Mouse (Mus musculus) embryonic stem cell, embryonic (primary cell): ENCODE measurements around the gene Dtx1.

Experiments
- CTCF ChIA-PET, 4 experiments: fragments of 300-600 bp in 2 of 4; fragments of 350-600 bp in 2 of 4; sonication (Branson Sonifier 250); formaldehyde crosslinking; loops; one replicate each; lab custom pipeline; 2022; ENCODE audit warnings: inconsistent platforms in 2 of 4; lab: Charles Lee
- POLR2A ChIA-PET, 4 experiments: fragments of 300-600 bp in 2 of 4; fragments of 350-600 bp in 2 of 4; sonication (Branson Sonifier 250); formaldehyde crosslinking; loops; one replicate each; lab custom pipeline; 2022; ENCODE audit warnings: antibody characterized with exemption in 4 of 4, inconsistent platforms in 1 of 4; lab: Charles Lee

Gene Dtx1

DNA sequence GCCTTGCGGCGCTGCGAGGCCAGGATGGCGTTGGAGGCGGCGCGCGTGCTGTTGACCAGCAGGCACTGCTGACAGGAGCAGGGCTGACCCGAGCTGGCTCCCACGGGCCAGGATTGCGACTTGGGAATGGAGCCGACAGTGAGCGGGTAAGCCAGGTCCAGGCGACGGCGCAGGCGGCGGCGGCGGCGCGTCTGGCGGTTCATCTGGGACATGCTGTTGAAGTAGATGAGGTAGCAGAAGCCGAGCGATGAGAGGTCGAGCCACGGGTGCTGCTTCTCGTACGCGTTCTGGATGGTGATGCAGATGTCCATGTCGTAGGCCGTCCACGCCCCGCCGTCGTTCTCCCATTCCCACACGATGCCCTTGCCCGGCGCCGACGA, 17.0 kb downstream of the Dtx1 start:
- CTCF ChIA-PET = interaction anchor here in 1 of 4 experiments (0.8 to 1.0 kb wide), 2 partner anchors 75 to 94 kb away, joined by 3 read pairs; no protein-coding TSS in a partner anchor
- POLR2A ChIA-PET = interaction anchor here in 2 of 4 experiments (1.0 to 7.7 kb wide), 4 partner anchors 11 to 15 kb away, joined by 5 to 74 read pairs (median 6); no protein-coding TSS in a partner anchor

- ChIA-PET CTCF (interaction anchor here in 2 of 4 experiments (0.7 to 1.0 kb wide), 3 partner anchors 75 to 93 kb away, joined by 3 read pairs; no protein-coding TSS in a partner anchor), POLR2A (interaction anchor here in 3 of 4 experiments (0.6 to 7.7 kb wide), 6 partner anchors 11 to 194 kb away, joined by 3 to 74 read pairs (median 6); partner anchors contain the start of genes Ddx54 (in 1 of the 3), Oas1g (in 1 of the 3) and Rita1 (in 1 of the 3))
Observed at GRCm38 (mm10) chr5:120693931-120694694, 17.6 kb downstream of the Dtx1 start.

GRCm38 (mm10) chr5:120692034-120692433, 19.7 kb downstream of the Dtx1 start:
- ChIA-PET POLR2A (interaction anchor here (0.5 to 2.5 kb wide), 18 partner anchors 9 to 496 kb away, joined by 3 to 13 read pairs (median 4); no protein-coding TSS in a partner anchor), CTCF (interaction anchor here in 2 of 4 experiments (0.6 to 1.6 kb wide), 6 partner anchors 12 to 72 kb away, joined by 3 to 8 read pairs (median 4); no protein-coding TSS in a partner anchor)

- POLR2A ChIA-PET = interaction anchor here in 1 of 4 experiments (0.9 to 11.9 kb wide), 2 partner anchors 10 to 19 kb away, joined by 3 to 147 read pairs; no protein-coding TSS in a partner anchor
Observed at GRCm38 (mm10) chr5:120690417-120690816, 21.3 kb downstream of the Dtx1 start.

GRCm38 (mm10) chr5:120688434-120688833, 23.3 kb downstream of the Dtx1 start:
- ChIA-PET POLR2A (interaction anchor here (0.5 to 11.9 kb wide), 24 partner anchors 8 to 168 kb away, joined by 3 to 147 read pairs (median 4); no protein-coding TSS in a partner anchor), CTCF (interaction anchor here in 3 of 4 experiments (0.5 to 3.2 kb wide), 8 partner anchors 9 to 185 kb away, joined by 3 to 16 read pairs (median 4); partner anchors contain the start of genes Plbd2 (in 1 of the 3) and Rasal1 (in 1 of the 3))

More at GRCm38 (mm10) chr5:120690417-120690816, 21.3 kb downstream of the Dtx1 start:
- CTCF ChIA-PET = interaction anchor here in 2 of 4 experiments (0.5 to 3.2 kb wide), 2 partner anchors 11 to 576 kb away, joined by 6 to 16 read pairs; no protein-coding TSS in a partner anchor

- CTCF ChIA-PET = interaction anchor here in 3 of 4 experiments (0.5 to 3.2 kb wide), 7 partner anchors 8 to 185 kb away, joined by 3 to 16 read pairs (median 4); partner anchors contain the start of genes Plbd2 (in 1 of the 3) and Rasal1 (in 1 of the 3)
- POLR2A ChIA-PET = interaction anchor here in 3 of 4 experiments (0.6 to 11.9 kb wide), 20 partner anchors 8 to 75 kb away, joined by 3 to 147 read pairs (median 5); no protein-coding TSS in a partner anchor
Observed at GRCm38 (mm10) chr5:120687897-120688296, 23.8 kb downstream of the Dtx1 start.

- ChIA-PET CTCF (interaction anchor here in 3 of 4 experiments (0.6 to 3.2 kb wide), 7 partner anchors 8 to 246 kb away, joined by 3 to 16 read pairs (median 6); no protein-coding TSS in a partner anchor), POLR2A (interaction anchor here in 3 of 4 experiments (0.8 to 11.9 kb wide), 11 partner anchors 7 to 74 kb away, joined by 3 to 147 read pairs (median 7); no protein-coding TSS in a partner anchor)
Observed at GRCm38 (mm10) chr5:120687484-120687851, 24.3 kb downstream of the Dtx1 start.

- POLR2A ChIA-PET = interaction anchor here in 2 of 4 experiments (0.9 to 11.9 kb wide), 7 partner anchors 10 to 68 kb away, joined by 3 to 147 read pairs (median 13); no protein-coding TSS in a partner anchor
- CTCF ChIA-PET = interaction anchor here in 3 of 4 experiments (0.6 to 3.2 kb wide), 7 partner anchors 7 to 245 kb away, joined by 3 to 16 read pairs (median 6); no protein-coding TSS in a partner anchor
Observed at GRCm38 (mm10) chr5:120686749-120687483, 24.8 kb downstream of the Dtx1 start.

DNA sequence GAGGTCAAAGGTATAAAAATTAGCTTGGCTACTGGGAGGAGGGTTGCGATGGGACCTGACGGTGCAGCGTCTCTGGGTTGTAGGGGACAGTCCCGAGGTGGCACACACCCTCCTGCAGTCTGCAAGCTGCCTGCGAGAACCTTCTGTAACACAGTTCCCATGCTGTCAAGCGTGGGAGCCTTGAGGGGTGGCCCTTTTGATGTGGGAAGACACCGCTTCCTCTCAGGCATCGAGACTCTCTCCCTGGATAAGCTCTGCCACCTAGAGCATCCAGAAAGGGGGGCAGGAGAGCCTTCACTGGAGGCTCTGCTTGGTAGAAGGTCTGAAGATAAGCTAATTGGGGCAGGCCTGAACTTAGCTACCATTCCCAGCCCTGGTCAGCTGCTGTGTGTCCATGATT, 26.0 kb downstream of the Dtx1 start:
- CTCF ChIA-PET = interaction anchor here in 3 of 4 experiments (0.6 to 1.7 kb wide), 4 partner anchors 13 to 65 kb away, joined by 3 to 5 read pairs (median 4); no protein-coding TSS in a partner anchor

GRCm38 (mm10) chr5:120682982-120683771, 28.6 kb downstream of the Dtx1 start:
- POLR2A ChIA-PET = interaction anchor here in 3 of 4 experiments (0.6 to 11.9 kb wide), 28 partner anchors 8 to 533 kb away, joined by 3 to 147 read pairs (median 4); partner anchors contain the start of gene Rasal1 (in 1 of the 3)
- CTCF ChIA-PET = interaction anchor here in 1 of 4 experiments (0.7 to 4.3 kb wide), 9 partner anchors 9 to 78 kb away, joined by 4 to 48 read pairs (median 5); no protein-coding TSS in a partner anchor

More for the DNA sequence above, 26.0 kb downstream of the Dtx1 start:
- POLR2A ChIA-PET = interaction anchor here in 3 of 4 experiments (0.7 to 11.9 kb wide), 8 partner anchors 9 to 29 kb away, joined by 3 to 147 read pairs (median 4); no protein-coding TSS in a partner anchor

DNA sequence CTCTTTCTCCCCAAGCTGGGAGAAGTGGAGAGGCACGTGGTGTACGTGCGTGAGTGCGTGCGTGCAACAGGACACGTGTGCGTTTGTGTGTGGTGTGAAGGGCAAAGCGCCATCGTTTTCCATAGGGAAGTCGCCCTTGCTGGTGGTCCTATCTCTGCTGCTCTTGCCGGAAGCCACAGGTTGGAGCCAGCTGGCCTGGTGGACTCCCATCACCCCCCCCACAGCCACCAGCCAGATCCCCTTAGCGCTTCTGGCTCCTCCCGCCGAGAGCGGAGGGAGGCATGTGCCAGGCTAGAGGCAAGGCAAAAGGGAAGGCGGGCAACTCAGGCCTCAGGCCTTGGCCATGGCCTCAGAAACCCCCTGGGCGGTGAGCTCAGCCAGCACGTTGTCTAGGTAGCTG, 30.8 kb downstream of the Dtx1 start:
- POLR2A ChIA-PET = interaction anchor here (0.6 to 11.9 kb wide), 27 partner anchors 8 to 227 kb away, joined by 3 to 147 read pairs (median 6); partner anchors contain the start of genes Oas1a (in 1 of the 4) and Oas1c (in 1 of the 4)
- CTCF ChIA-PET = interaction anchor here (0.5 to 4.3 kb wide), 19 partner anchors 8 to 131 kb away, joined by 3 to 48 read pairs (median 5); partner anchors contain the start of gene Rasal1 (in 1 of the 4)

DNA sequence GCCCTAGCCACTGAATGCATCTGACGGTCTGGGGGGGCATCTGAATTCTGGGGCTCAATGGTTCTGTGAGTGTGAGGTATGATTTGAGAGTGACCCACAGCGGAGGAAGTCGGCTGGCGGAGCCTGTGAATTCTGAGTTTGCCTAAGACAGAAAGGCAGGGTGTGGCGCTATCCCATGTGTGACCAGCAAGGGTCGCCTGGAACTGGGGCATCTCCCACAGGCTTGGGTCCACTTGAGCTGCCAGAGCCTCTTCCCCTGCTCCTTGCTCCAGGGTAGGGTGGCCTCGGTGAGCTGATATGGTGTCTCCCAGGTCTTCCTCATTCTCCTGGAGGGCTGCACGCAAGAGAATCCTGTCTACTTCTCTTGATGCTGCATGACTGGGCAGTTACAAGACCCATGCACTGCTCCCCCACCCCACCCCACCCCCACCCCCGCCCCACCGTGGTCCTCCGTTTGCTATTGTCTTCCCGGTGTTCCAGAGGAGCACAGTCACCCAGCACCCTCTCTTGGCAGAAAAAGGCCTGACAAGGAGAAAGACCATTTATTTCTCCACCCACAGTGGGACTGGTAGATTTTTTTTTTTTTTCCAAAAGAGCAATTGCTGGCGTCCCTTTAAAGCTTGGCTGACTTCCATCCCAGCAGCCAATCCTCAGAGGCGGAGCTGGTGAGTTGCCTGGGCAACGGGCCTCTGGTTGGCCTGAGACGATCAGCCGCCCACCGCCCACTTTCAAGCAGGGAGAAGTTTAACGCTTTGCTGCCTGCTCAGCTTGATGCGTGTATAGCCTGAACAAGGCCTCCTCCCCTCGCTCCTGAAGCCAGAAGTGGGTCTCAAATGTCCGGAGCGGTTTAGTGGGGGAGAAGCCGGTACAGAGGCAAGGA, 31.8 kb downstream of the Dtx1 start:
- ChIA-PET POLR2A (interaction anchor here (0.6 to 11.9 kb wide), 62 partner anchors 8 to 524 kb away, joined by 3 to 147 read pairs (median 4); partner anchors contain the start of genes Dtx1 (in 1 of the 4), Oas1a (in 1 of the 4), Oas1c (in 1 of the 4) and Rpl6 (in 1 of the 4)), CTCF (interaction anchor here (0.5 to 4.3 kb wide), 79 partner anchors 9 to 939 kb away, joined by 3 to 48 read pairs (median 4); partner anchors contain the start of genes Rasal1 (in 3 of the 4), Acad12 (in 1 of the 4), Ddx54 (in 1 of the 4) and Dtx1 (in 1 of the 4))

GRCm38 (mm10) chr5:120677516-120677915, 34.2 kb downstream of the Dtx1 start:
- ChIA-PET POLR2A (interaction anchor here in 3 of 4 experiments (0.6 to 2.5 kb wide), 37 partner anchors 8 to 533 kb away, joined by 3 to 16 read pairs (median 4); partner anchors contain the start of genes Ddx54 (in 1 of the 3), Oas2 (in 1 of the 3), Rita1 (in 1 of the 3) and Slc8b1 (in 1 of the 3)), CTCF (interaction anchor here (0.5 to 5.1 kb wide), 19 partner anchors 10 to 86 kb away, joined by 3 to 76 read pairs (median 4); partner anchors contain the start of gene Rasal1 (in 1 of the 4))
